Comparison of ENCODE assay signal across 9 mouse cellular contexts in the genomic region with DNA sequence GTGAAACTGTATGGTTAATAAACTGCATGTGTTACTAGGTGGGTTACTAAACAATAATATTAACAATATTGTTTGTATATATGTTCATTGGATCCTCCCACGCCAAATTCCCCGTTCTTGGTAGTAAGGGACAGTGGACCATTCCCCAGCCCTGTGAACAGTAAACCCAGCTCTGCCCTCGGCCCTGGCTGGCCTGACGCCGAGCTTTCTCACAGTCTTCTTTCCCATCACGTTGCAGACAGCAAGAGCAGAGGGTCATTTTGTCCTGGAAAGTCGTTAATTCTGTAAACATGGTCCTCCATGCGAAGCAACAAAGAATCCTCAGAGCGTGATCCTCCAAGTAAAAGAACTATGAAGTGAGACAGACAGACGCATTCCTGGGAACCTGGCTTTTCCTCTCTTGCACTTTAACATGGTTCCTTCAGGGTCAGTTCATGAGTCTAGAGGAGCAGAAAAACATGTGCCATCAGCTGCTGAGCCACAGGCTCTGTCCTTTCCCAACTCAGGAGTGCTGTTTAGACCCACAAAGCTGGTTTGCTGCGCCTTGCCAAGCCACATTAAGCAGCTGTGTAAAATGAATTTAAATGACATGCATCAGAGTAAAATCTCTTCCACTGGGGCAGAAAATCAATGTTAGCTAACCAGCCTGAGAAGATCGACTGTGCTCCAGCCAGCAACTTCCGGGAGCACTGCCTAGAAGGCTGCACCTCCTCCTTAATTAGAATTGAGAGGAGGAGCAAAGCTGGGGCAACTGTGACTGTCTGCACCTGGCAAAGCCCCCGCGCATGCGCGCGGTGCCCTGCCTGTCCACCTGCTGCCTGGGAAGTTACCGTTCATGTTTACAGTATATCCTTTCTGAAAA.
A peak's percentile ranks its signal among the peaks of the same experiment; 100 is the strongest.
DNase-seq lines count a peak whose midpoint lies in the region; ATAC-seq and TF ChIP-seq lines count a peak whose summit lies in the region.
"Had no signal": no experiment of that assay in that cellular context is flagged by ENCODE, and none has a peak within 500 bp of the region (broad histone marks: within the 10 kb centered on the region; RNA-seq: fewer than 3 reads in every experiment).

No protein-coding gene starts in this region.

- H3K79me2 ChIP-seq in CH12.LX (replicated peaks; ENCODE audit: control insufficient read depth, extremely low read depth, insufficient read depth, poor library complexity, severe bottlenecking) = no peaks in the 10 kb centered on the region

- peaks cover 8 to 75% of the 10 kb centered on the region in 2 experiments for H3K36me3 ChIP-seq in CH12.LX (replicated peaks in 1 of 2; ENCODE audit: control insufficient read depth in 1 of 2, insufficient read depth in 1 of 2, low read length in 1 of 2)
- H3K36me3 ChIP-seq in forebrain, embryonic 15.5 days = peaks cover 5% of the 10 kb centered on the region; the same call in 1 of the 2 replicates
- H3K36me3 ChIP-seq in hindbrain, embryonic 16.5 days (ENCODE audit: control insufficient read depth, insufficient read depth, low read length) = peaks cover 8% of the 10 kb centered on the region
- peaks cover 11% of the 10 kb centered on the region for H3K36me3 ChIP-seq in midbrain, embryonic 14.5 days (ENCODE audit: control insufficient read depth, insufficient read depth, low read length)

- H3K9me3 ChIP-seq in CH12.LX (replicated peaks; ENCODE audit: low read length) = no peaks in the 10 kb centered on the region
- H3K9me3 ChIP-seq in forebrain, embryonic 15.5 days = no peaks in the 10 kb centered on the region
- no peaks in the 10 kb centered on the region for H3K9me3 ChIP-seq in hindbrain, embryonic 16.5 days (ENCODE audit: control insufficient read depth, low read length)
- no peaks in the 10 kb centered on the region for H3K9me3 ChIP-seq in midbrain, embryonic 14.5 days (ENCODE audit: control insufficient read depth, low read length)

- H3K27me3 ChIP-seq in CH12.LX (replicated peaks) = no peaks in the 10 kb centered on the region
- H3K27me3 ChIP-seq in forebrain, embryonic 15.5 days = no peaks in the 10 kb centered on the region
- H3K27me3 ChIP-seq in hindbrain, embryonic 16.5 days (replicated peaks; ENCODE audit: control insufficient read depth, insufficient read depth, low read length) = no peaks in the 10 kb centered on the region
- H3K27me3 ChIP-seq in midbrain, embryonic 14.5 days (ENCODE audit: control insufficient read depth, insufficient read depth, low read length) = no peaks in the 10 kb centered on the region

- 45% methylated on average over 19 of the region's 19 CpGs for WGBS in forebrain, embryonic 15.5 days
- WGBS in hindbrain, embryonic 16.5 days = 48% methylated on average over 19 of the region's 19 CpGs
- 53% methylated on average over 19 of the region's 19 CpGs for WGBS in midbrain, embryonic 14.5 days

- ATAC-seq in forebrain, embryonic 15.5 days (replicated peaks) = peak; percentile 76
- ATAC-seq in hindbrain, embryonic 16.5 days = peak; percentile 77
- ATAC-seq in midbrain, embryonic 14.5 days (ENCODE audit: low FRiP score, low TSS enrichment) = no peak

- no peak for TF ChIP-seq EP300 in CH12.LX (IDR thresholded peaks at IDR 0.05; ENCODE audit: low read length)

- H3K9ac ChIP-seq in CH12.LX (ENCODE audit: insufficient read depth, low read depth) = no peak overlapping the region
- no peak overlapping the region for H3K9ac ChIP-seq in forebrain, embryonic 15.5 days (replicated peaks)
- H3K9ac ChIP-seq in hindbrain, embryonic 16.5 days (ENCODE audit: low read depth, low read length) = no peak overlapping the region
- H3K9ac ChIP-seq in midbrain, embryonic 14.5 days (replicated peaks; ENCODE audit: low read length) = no peak overlapping the region

- no peak for TF ChIP-seq CTCF in CH12.LX (conservative IDR thresholded peaks at IDR 0.05 in 1 of 2, IDR thresholded peaks at IDR 0.05 in 1 of 2; ENCODE audit: low read depth in 2 of 2, low read length in 2 of 2)

- in situ Hi-C loops in CH12.LX (cut with MboI; ENCODE audit: low pct_ligation_motif_present, low pct_unique_long_range_greater_than_20kb, low sequenced_read_pairs) = no loop called here

- peak overlapping the region; percentile 64 for H3K4me2 ChIP-seq in CH12.LX (ENCODE audit: insufficient read depth, low read depth, poor library complexity, severe bottlenecking)
- H3K4me2 ChIP-seq in forebrain, embryonic 15.5 days (replicated peaks) = no peak overlapping the region
- no peak overlapping the region for H3K4me2 ChIP-seq in hindbrain, embryonic 16.5 days (ENCODE audit: low read length)
- no peak overlapping the region for H3K4me2 ChIP-seq in midbrain, embryonic 14.5 days (ENCODE audit: low read length)

- H3K27ac ChIP-seq in CH12.LX (ENCODE audit: insufficient read depth, low read depth) = no peak overlapping the region
- H3K27ac ChIP-seq in forebrain, embryonic 15.5 days (replicated peaks) = peak overlapping the region; percentile 82
- H3K27ac ChIP-seq in hindbrain, embryonic 16.5 days (ENCODE audit: low read depth, low read length) = peak overlapping the region; percentile 70
- H3K27ac ChIP-seq in midbrain, embryonic 14.5 days (replicated peaks; ENCODE audit: low read depth, low read length) = peak overlapping the region; percentile 70

- peaks cover 3 to 40% of the 10 kb centered on the region in 2 experiments; a peak in 3 of 4 replicates for H3K4me1 ChIP-seq in CH12.LX (ENCODE audit: control insufficient read depth in 1 of 2, insufficient read depth in 2 of 2)
- peaks cover 63% of the 10 kb centered on the region for H3K4me1 ChIP-seq in forebrain, embryonic 15.5 days
- peaks cover 41% of the 10 kb centered on the region for H3K4me1 ChIP-seq in hindbrain, embryonic 16.5 days (ENCODE audit: control insufficient read depth, insufficient read depth, low read depth, low read length)
- peaks cover 27% of the 10 kb centered on the region for H3K4me1 ChIP-seq in midbrain, embryonic 14.5 days (ENCODE audit: control insufficient read depth, insufficient read depth, low read length)

- dilution Hi-C loops in CH12.LX (cut with MboI; ENCODE audit: extremely low pct_ligation_motif_present, extremely low pct_unique_long_range_greater_than_20kb, low sequenced_read_pairs) = no loop called here

- H3K4me3 ChIP-seq in CH12.LX (replicated peaks in 1 of 3; ENCODE audit: low read depth in 2 of 3, low read length in 2 of 3, poor library complexity in 1 of 3) = peak overlapping the region in 2 of 3 experiments; percentile 17 to 36
- no peak overlapping the region for H3K4me3 ChIP-seq in forebrain, embryonic 15.5 days
- no peak overlapping the region for H3K4me3 ChIP-seq in hindbrain, embryonic 16.5 days (ENCODE audit: low read length)
- H3K4me3 ChIP-seq in midbrain, embryonic 14.5 days (replicated peaks; ENCODE audit: low read depth, low read length) = no peak overlapping the region
- H3K4me3 ChIP-seq: erythroblast, embryonic 14.5 days had no signal

- no peak for TF ChIP-seq RAD21 in CH12.LX (IDR thresholded peaks at IDR 0.05; ENCODE audit: low read depth, low read length)

- peak; percentile 75 for TF ChIP-seq POLR2A in CH12.LX (IDR thresholded peaks at IDR 0.05; ENCODE audit: low read depth, low read length)

- DNase-seq in CH12.LX (ENCODE audit: extremely low read depth) = peak; percentile 88
- DNase-seq in adrenal gland, postnatal 10 days = peak; percentile 58
- DNase-seq in layer of hippocampus, postnatal 36 days = peak; percentile 84 to 86
- DNase-seq in midbrain, embryonic 14.5 days = peak; percentile 68
- DNase-seq in spleen, adult 18-20 months = peak; percentile 71 to 79
- DNase-seq in MN1 (ENCODE audit: low spot score) = no peak

TF ChIP-seq in CH12.LX, 34 proteins besides CTCF, POLR2A, EP300 and RAD21:
- TF ChIP-seq MEF2A (IDR thresholded peaks at IDR 0.05; ENCODE audit: borderline replicate concordance, low read depth, low read length) (no peak), USF1 (IDR thresholded peaks at IDR 0.05; ENCODE audit: low read depth, low read length) (no peak), GABPA (IDR thresholded peaks at IDR 0.05; ENCODE audit: insufficient replicate concordance, low read depth, low read length) (no peak), ZC3H11A (IDR thresholded peaks at IDR 0.05; ENCODE audit: low read depth, low read length) (no peak), ETS1 (conservative IDR thresholded peaks at IDR 0.05; ENCODE audit: low read depth, low read length) (no peak), MYC (IDR thresholded peaks at IDR 0.05; ENCODE audit: low read depth, low read length) (0 out of 2 replicates have a peak, but pooled peaks have one; percentile 54), MAZ (IDR thresholded peaks at IDR 0.05; ENCODE audit: low read depth, low read length) (no peak), SIN3A (IDR thresholded peaks at IDR 0.05; ENCODE audit: low read length) (no peak), HCFC1 (IDR thresholded peaks at IDR 0.05; ENCODE audit: low read depth, low read length) (peak; percentile 32; the same call in 1 of the 2 replicates), TCF12 (IDR thresholded peaks at IDR 0.05; ENCODE audit: low read depth, low read length) (peak; percentile 73), CHD1 (IDR thresholded peaks at IDR 0.05; ENCODE audit: low read depth, low read length) (no peak), ZNF384 (IDR thresholded peaks at IDR 0.05; ENCODE audit: low read depth, low read length) (no peak), RCOR1 (conservative IDR thresholded peaks at IDR 0.05; ENCODE audit: low read depth, low read length) (no peak), ELF1 (IDR thresholded peaks at IDR 0.05; ENCODE audit: low read depth, low read length) (peak; percentile 93), BHLHE40 (IDR thresholded peaks at IDR 0.05; ENCODE audit: low read depth, low read length) (no peak), NRF1 (IDR thresholded peaks at IDR 0.05; ENCODE audit: low read depth, low read length) (peak; percentile 100), TBP (conservative IDR thresholded peaks at IDR 0.05; ENCODE audit: low read depth, low read length) (0 out of 2 replicates have a peak, but pooled peaks have one; percentile 26), NELFE (IDR thresholded peaks at IDR 0.05; ENCODE audit: low read depth, low read length) (peak; percentile 56; the same call in 1 of the 2 replicates), KAT2A (IDR thresholded peaks at IDR 0.05; ENCODE audit: insufficient replicate concordance, low read length) (no peak), PAX5 (IDR thresholded peaks at IDR 0.05; ENCODE audit: low read length) (no peak), JUN (IDR thresholded peaks at IDR 0.05; ENCODE audit: insufficient read depth, low read depth, low read length) (no peak), MAX (IDR thresholded peaks at IDR 0.05; ENCODE audit: low read length) (no peak), JUND (conservative IDR thresholded peaks at IDR 0.05; ENCODE audit: low read depth, low read length) (no peak), IRF4 (IDR thresholded peaks at IDR 0.05; ENCODE audit: low read depth, low read length) (no peak), UBTF (IDR thresholded peaks at IDR 0.05; ENCODE audit: low read depth, low read length) (no peak)

Comparison
In these comparisons a context has a peak if more than half of its experiments do, and no peak if none do; other contexts are left out.
1. H3K4me3 ChIP-seq: peak in CH12.LX (2 of 3); none in forebrain, embryonic 15.5 days (single experiment), hindbrain, embryonic 16.5 days (single experiment) and midbrain, embryonic 14.5 days (single experiment).